Mouse (Mus musculus): Measurements from ENCODE around the gene Ybx2.
A peak's percentile ranks its signal among the peaks of the same experiment; 100 is the strongest.

Ybx2 gene

GRCm38 (mm10) chr11:69976271-69976670 lies 40.7 kb downstream of the Ybx2 start:
- Histone ChIP-seq H3K36me3 (ENCODE audit: control insufficient read depth, insufficient read depth, low read length, poor library complexity, severe bottlenecking) (peaks cover 9% of the 10 kb centered on the region; the same call in 1 of the 2 replicates), H3K27me3 (ENCODE audit: control insufficient read depth, insufficient read depth, low read length, poor library complexity, severe bottlenecking) (no peaks in the 10 kb centered on the region; the same call in 1 of the 2 replicates)
- no peak for DNase-seq (ENCODE audit: low read depth, low spot score)

- DNase-seq (ENCODE audit: low read depth, low spot score): no peak
- Histone ChIP-seq H3K27me3 (ENCODE audit: control insufficient read depth, insufficient read depth, low read length, poor library complexity, severe bottlenecking) (no peaks in the 10 kb centered on the region; the same call in 1 of the 2 replicates), H3K36me3 (ENCODE audit: control insufficient read depth, insufficient read depth, low read length, poor library complexity, severe bottlenecking) (peaks cover 13% of the 10 kb centered on the region)
Observed at GRCm38 (mm10) chr11:69979827-69980195, 44.2 kb downstream of the Ybx2 start.

GRCm38 (mm10) chr11:69980196-69981140 lies 44.9 kb downstream of the Ybx2 start:
- Histone ChIP-seq H3K36me3 (ENCODE audit: control insufficient read depth, insufficient read depth, low read length, poor library complexity, severe bottlenecking) (peaks cover 11% of the 10 kb centered on the region), H3K27me3 (ENCODE audit: control insufficient read depth, insufficient read depth, low read length, poor library complexity, severe bottlenecking) (no peaks in the 10 kb centered on the region; the same call in 1 of the 2 replicates)
- peak; percentile 90 for DNase-seq (ENCODE audit: low read depth, low spot score)

GRCm38 (mm10) chr11:69981141-69981762 lies 45.7 kb downstream of the Ybx2 start, which contains the start of gene Ctdnep1:
TSS of gene Ctdnep1 (plus strand) at chr11:69981156.
- no peak for DNase-seq (ENCODE audit: low read depth, low spot score)
- Histone ChIP-seq H3K27me3 (ENCODE audit: control insufficient read depth, insufficient read depth, low read length, poor library complexity, severe bottlenecking) (no peaks in the 10 kb centered on the region; the same call in 1 of the 2 replicates), H3K36me3 (ENCODE audit: control insufficient read depth, insufficient read depth, low read length, poor library complexity, severe bottlenecking) (peaks cover 11% of the 10 kb centered on the region)

GRCm38 (mm10) chr11:69982225-69982624 lies 46.6 kb downstream of the Ybx2 start, which contains the start of gene Elp5:
TSS of gene Elp5 (minus strand) at chr11:69982517.
- no peak for DNase-seq (ENCODE audit: low read depth, low spot score)
- peaks cover 12% of the 10 kb centered on the region for H3K36me3 ChIP-seq (ENCODE audit: control insufficient read depth, insufficient read depth, low read length, poor library complexity, severe bottlenecking)
- H3K27me3 ChIP-seq (ENCODE audit: control insufficient read depth, insufficient read depth, low read length, poor library complexity, severe bottlenecking): no peaks in the 10 kb centered on the region; the same call in 1 of the 2 replicates

- DNase-seq (ENCODE audit: low read depth, low spot score): no peak
- H3K27me3 ChIP-seq (ENCODE audit: control insufficient read depth, insufficient read depth, low read length, poor library complexity, severe bottlenecking): no peaks in the 10 kb centered on the region; the same call in 1 of the 2 replicates
- peaks cover 10% of the 10 kb centered on the region for H3K36me3 ChIP-seq (ENCODE audit: control insufficient read depth, insufficient read depth, low read length, poor library complexity, severe bottlenecking)
Observed at GRCm38 (mm10) chr11:69982877-69983276, 47.3 kb downstream of the Ybx2 start.

GRCm38 (mm10) chr11:69983377-69983776 lies 47.8 kb downstream of the Ybx2 start:
- no peaks in the 10 kb centered on the region; the same call in 1 of the 2 replicates for H3K27me3 ChIP-seq (ENCODE audit: control insufficient read depth, insufficient read depth, low read length, poor library complexity, severe bottlenecking)
- no peak for DNase-seq (ENCODE audit: low read depth, low spot score)
- peaks cover 10% of the 10 kb centered on the region for H3K36me3 ChIP-seq (ENCODE audit: control insufficient read depth, insufficient read depth, low read length, poor library complexity, severe bottlenecking)

GRCm38 (mm10) chr11:69984431-69984830 lies 48.8 kb downstream of the Ybx2 start:
- DNase-seq (ENCODE audit: low read depth, low spot score): no peak
- no peaks in the 10 kb centered on the region; the same call in 1 of the 2 replicates for H3K27me3 ChIP-seq (ENCODE audit: control insufficient read depth, insufficient read depth, low read length, poor library complexity, severe bottlenecking)

GRCm38 (mm10) chr11:69989949-69990348 lies 54.4 kb downstream of the Ybx2 start:
- no peaks in the 10 kb centered on the region; the same call in 1 of the 2 replicates for H3K27me3 ChIP-seq (ENCODE audit: control insufficient read depth, insufficient read depth, low read length, poor library complexity, severe bottlenecking)
- H3K36me3 ChIP-seq (ENCODE audit: control insufficient read depth, insufficient read depth, low read length, poor library complexity, severe bottlenecking): peaks cover 19% of the 10 kb centered on the region
- no peak for DNase-seq (ENCODE audit: low read depth, low spot score)

More at GRCm38 (mm10) chr11:69984431-69984830, 48.8 kb downstream of the Ybx2 start:
- peaks cover 13% of the 10 kb centered on the region for H3K36me3 ChIP-seq (ENCODE audit: control insufficient read depth, insufficient read depth, low read length, poor library complexity, severe bottlenecking)

Data from splenic B cell, adult 2 months (primary cell).